Mouse (Mus musculus) inflammation-experienced regulatory T-cells, adult 16 weeks (primary cell): ENCODE results near the gene Zfp442. TPM values are rescaled to one million over a fixed set of nuclear protein-coding genes. Genes with fewer than 3 reads are reported as not detected.

ENCODE experiments used
- polyA plus RNA-seq: library from polyadenylated mRNA; unstranded; fragments of 100-300 nt; shearing (Covaris generic); gene quantifications from one replicate; pipeline ENCODE4 v1.2.1, GENCODE M21; 2017

The Zfp442 gene
- 13.0 TPM for polyA plus RNA-seq

GRCm38 (mm10) chr2:150451180-150451919 is at the start of gene Zfp442:
Gene Zfp442 (minus strand): TSS chr2:150451486.

GRCm38 (mm10) chr2:150484939-150485778 is 33.9 kb upstream of the Zfp442 start, which contains the start of gene Zfp345:
Gene Zfp345 (minus strand): TSS chr2:150485091.

GRCm38 (mm10) chr2:150362113-150362877 is 89.0 kb downstream of the Zfp442 start, which contains the start of gene 3300002I08Rik:
Gene 3300002I08Rik (minus strand): TSS chr2:150362765.

Other genes starting within 250 kb of the Zfp442 start
- 20.5 TPM for gene Zfp937, start 233.4 kb downstream of the Zfp442 start, polyA plus RNA-seq
- gene Gm21994, start 195.9 kb downstream of the Zfp442 start, polyA plus RNA-seq = 50.0 TPM
- gene Gm14124, start 194.0 kb downstream of the Zfp442 start, polyA plus RNA-seq = 0.13 TPM
- 23.6 TPM for gene Gm10130, start 127.8 kb downstream of the Zfp442 start, polyA plus RNA-seq
- gene 3300002I08Rik, start 88.7 kb downstream of the Zfp442 start, polyA plus RNA-seq = 9.5 TPM
- gene Zfp345, start 33.6 kb upstream of the Zfp442 start, polyA plus RNA-seq = 1.0 TPM
- gene Cst7, start 118.9 kb upstream of the Zfp442 start, polyA plus RNA-seq = 355 TPM
- gene Apmap, start 157.1 kb upstream of the Zfp442 start, polyA plus RNA-seq = 42.0 TPM
- 29.7 TPM for gene Acss1, start 217.0 kb upstream of the Zfp442 start, polyA plus RNA-seq
- gene Vsx1, start 237.9 kb upstream of the Zfp442 start, polyA plus RNA-seq = not detected